In genomic region chr1:88668353-88668752, GRCm38 (mm10) we compare ENCODE assay signal across 10 mouse cellular contexts. TPM values are rescaled to one million over a fixed set of nuclear protein-coding genes. Genes with fewer than 3 reads are reported as not detected.
A peak's percentile ranks its signal among the peaks of the same experiment; 100 is the strongest.
DNase-seq lines count a peak whose midpoint lies in the region; ATAC-seq and TF ChIP-seq lines count a peak whose summit lies in the region.
"Had no signal": no experiment of that assay in that cellular context is flagged by ENCODE, and none has a peak within 500 bp of the region (broad histone marks: within the 10 kb centered on the region; RNA-seq: fewer than 3 reads in every experiment).

No protein-coding gene starts in this region.

- no peak overlapping the region for H3ac ChIP-seq in C2C12 (ENCODE audit: control insufficient read depth, insufficient read length, low read depth)

- H3K4me2 ChIP-seq in forebrain, embryonic 13.5 days: peak overlapping the region; percentile 51
- peak overlapping the region; percentile 43 for H3K4me2 ChIP-seq in midbrain, embryonic 12.5 days (replicated peaks)
- H3K4me2 ChIP-seq in liver, postnatal 0 days (ENCODE audit: low read depth, low read length): no peak overlapping the region
- H3K4me2 ChIP-seq: limb, embryonic 13.5 days had no signal

- in situ Hi-C loops in ES-E14 (cut with MboI; ENCODE audit: low sequenced_read_pairs in 2 of 2, unreplicated experiment in 2 of 2): no loop called here

- peak; percentile 67 for ATAC-seq in forebrain, embryonic 13.5 days
- peak; percentile 62 for ATAC-seq in midbrain, embryonic 12.5 days (ENCODE audit: low FRiP score, low read depth)
- ATAC-seq in activated CD4-positive, CD25-positive, alpha-beta regulatory T cell, adult 4 months: no peak
- ATAC-seq in liver, postnatal 0 days: no peak

- H3K36me3 ChIP-seq in C2C12 (ENCODE audit: control insufficient read depth, insufficient read depth) (no peaks in the 10 kb centered on the region), ES-E14 (ENCODE audit: control insufficient read depth, insufficient read depth, low read length, poor library complexity, severe bottlenecking) (no peaks in the 10 kb centered on the region)
- H3K36me3 ChIP-seq in forebrain, embryonic 13.5 days (ENCODE audit: poor library complexity, severe bottlenecking): no peaks in the 10 kb centered on the region
- H3K36me3 ChIP-seq in midbrain, embryonic 12.5 days: no peaks in the 10 kb centered on the region
- H3K36me3 ChIP-seq in liver, postnatal 0 days (replicated peaks; ENCODE audit: insufficient read depth, low read length): no peaks in the 10 kb centered on the region
- H3K36me3 ChIP-seq: limb, embryonic 13.5 days had no signal

- peak overlapping the region; percentile 7 for H3K27ac ChIP-seq in ES-E14 (ENCODE audit: insufficient read depth, low read depth, low read length, poor library complexity, severe bottlenecking)
- peak overlapping the region; percentile 68 for H3K27ac ChIP-seq in forebrain, embryonic 13.5 days
- H3K27ac ChIP-seq in midbrain, embryonic 12.5 days (replicated peaks): peak overlapping the region; percentile 87
- H3K27ac ChIP-seq in liver, postnatal 0 days (ENCODE audit: low read depth): no peak overlapping the region
- H3K27ac ChIP-seq: limb, embryonic 13.5 days had no signal

- no peak overlapping the region for H3K9ac ChIP-seq in ES-E14 (ENCODE audit: insufficient read depth, low read depth, low read length, poor library complexity, severe bottlenecking)
- no peak overlapping the region for H3K9ac ChIP-seq in forebrain, embryonic 13.5 days
- H3K9ac ChIP-seq in midbrain, embryonic 12.5 days (replicated peaks): no peak overlapping the region
- H3K9ac ChIP-seq in liver, postnatal 0 days (replicated peaks): no peak overlapping the region
- H3K9ac ChIP-seq: limb, embryonic 13.5 days had no signal

- no peaks in the 10 kb centered on the region for H3K79me3 ChIP-seq in C2C12 (ENCODE audit: low read depth)

- no peak overlapping the region for H3K4me3 ChIP-seq in C2C12 (ENCODE audit: insufficient read depth, poor library complexity, severe bottlenecking)
- H3K4me3 ChIP-seq in ES-E14 (ENCODE audit: insufficient read depth in 1 of 2, low read depth in 1 of 2, low read length in 2 of 2, poor library complexity in 1 of 2, severe bottlenecking in 1 of 2): no peak overlapping the region
- H3K4me3 ChIP-seq in forebrain, embryonic 13.5 days: no peak overlapping the region
- no peak overlapping the region for H3K4me3 ChIP-seq in midbrain, embryonic 12.5 days
- no peak overlapping the region for H3K4me3 ChIP-seq in liver, postnatal 0 days (ENCODE audit: low read depth, low read length)
- H3K4me3 ChIP-seq: limb, embryonic 13.5 days had no signal

- no peak for DNase-seq in ES-E14 (ENCODE audit: low read depth, low spot score)
- DNase-seq in urinary bladder, postnatal 4 days (ENCODE audit: low spot score in 2 of 2): no peak
- no peak for DNase-seq in liver, postnatal 0 days
- DNase-seq: lung, postnatal 10 days; thymus, postnatal 25 days had no signal

- no peaks in the 10 kb centered on the region for H3K9me3 ChIP-seq in ES-E14 (ENCODE audit: control insufficient read depth, insufficient read depth, low read depth, low read length)
- no peaks in the 10 kb centered on the region for H3K9me3 ChIP-seq in forebrain, embryonic 13.5 days (replicated peaks)
- no peaks in the 10 kb centered on the region for H3K9me3 ChIP-seq in midbrain, embryonic 12.5 days
- H3K9me3 ChIP-seq in liver, postnatal 0 days (ENCODE audit: low read length): no peaks in the 10 kb centered on the region
- H3K9me3 ChIP-seq: limb, embryonic 13.5 days had no signal

- no peaks in the 10 kb centered on the region for H3K79me2 ChIP-seq in C2C12 (ENCODE audit: control insufficient read depth, insufficient read depth)

- TF ChIP-seq EP300 in liver, postnatal 0 days (IDR thresholded peaks at IDR 0.05; ENCODE audit: low read depth): no peak

- no peak for TF ChIP-seq CTCF in C2C12 (IDR thresholded peaks at IDR 0.05; ENCODE audit: control insufficient read depth, insufficient read depth, insufficient read length)
- no peak for TF ChIP-seq CTCF in liver, postnatal 0 days (IDR thresholded peaks at IDR 0.05; ENCODE audit: low read depth)

- H3K4me1 ChIP-seq in ES-E14 (ENCODE audit: control insufficient read depth in 2 of 2, insufficient read depth in 2 of 2, low read length in 2 of 2, poor library complexity in 1 of 2): peaks cover 2 to 31% of the 10 kb centered on the region in 2 experiments; a peak in 3 of 4 replicates
- H3K4me1 ChIP-seq in forebrain, embryonic 13.5 days: peaks cover 41% of the 10 kb centered on the region
- H3K4me1 ChIP-seq in midbrain, embryonic 12.5 days: peaks cover 44% of the 10 kb centered on the region
- 0 out of 2 replicates have a peak, but pooled peaks cover 3% of the 10 kb centered on the region for H3K4me1 ChIP-seq in liver, postnatal 0 days (ENCODE audit: insufficient read depth)

- 1% methylated on average over 7 of the region's 7 CpGs for WGBS in forebrain, embryonic 13.5 days
- 2% methylated on average over 7 of the region's 7 CpGs for WGBS in midbrain, embryonic 12.5 days
- 41% methylated on average over 7 of the region's 7 CpGs for WGBS in liver, postnatal 0 days (ENCODE audit: insufficient replicate concordance)

- H3K27me3 ChIP-seq in C2C12 (ENCODE audit: control insufficient read depth, insufficient read depth, insufficient read length): no peaks in the 10 kb centered on the region
- H3K27me3 ChIP-seq in forebrain, embryonic 13.5 days: no peaks in the 10 kb centered on the region
- peaks cover 12% of the 10 kb centered on the region; the same call in 1 of the 2 replicates for H3K27me3 ChIP-seq in midbrain, embryonic 12.5 days
- no peaks in the 10 kb centered on the region for H3K27me3 ChIP-seq in liver, postnatal 0 days (ENCODE audit: insufficient read depth, low read length)

TF ChIP-seq in C2C12, 6 proteins besides CTCF, POLR2A, EP300 and RAD21:
- TF ChIP-seq USF1 (IDR thresholded peaks at IDR 0.05; ENCODE audit: low read depth) (no peak), MAX (IDR thresholded peaks at IDR 0.05) (no peak), FOSL1 (IDR thresholded peaks at IDR 0.05; ENCODE audit: insufficient read depth, low read length, poor library complexity, severe bottlenecking) (peak; percentile 31), CEBPB (IDR thresholded peaks at IDR 0.05; ENCODE audit: low read depth) (no peak), MYOD1 (IDR thresholded peaks at IDR 0.05; ENCODE audit: control insufficient read depth, insufficient read length, low read depth) (no peak), MYOG (IDR thresholded peaks at IDR 0.05; ENCODE audit: control insufficient read depth, extremely low read depth, insufficient read length) (no peak)

TF ChIP-seq in ES-E14, 5 proteins besides CTCF, POLR2A, EP300 and RAD21:
- TF ChIP-seq CHD2 (IDR thresholded peaks at IDR 0.05; ENCODE audit: low read depth, low read length) (no peak), ZNF384 (IDR thresholded peaks at IDR 0.05; ENCODE audit: low read depth, low read length) (no peak), ZC3H11A (IDR thresholded peaks at IDR 0.05; ENCODE audit: borderline replicate concordance, low read depth, low read length) (no peak), MAFK (IDR thresholded peaks at IDR 0.05; ENCODE audit: insufficient read depth, low read depth, low read length) (no peak), HCFC1 (IDR thresholded peaks at IDR 0.05; ENCODE audit: borderline replicate concordance, insufficient read depth, low read length) (no peak)

RNA-seq across cellular contexts. Expression of gene Arl4c, which starts 33.7 kb away (rescaled TPM):
- 81.3 TPM for polyA plus RNA-seq in C2C12 (2012; fragmentation: generic; extraction: Trizol)
- 21.1 and 37.7 TPM in 2 replicates for total RNA-seq in ES-E14 (2012; rRNA removed)
- polyA plus RNA-seq in forebrain, embryonic 13.5 days (2015; fragmentation: Nextera tagmentation; extraction: Ambion mirVana): 25.3 and 28.7 TPM in 2 replicates
- 43.5 and 51.0 TPM in 2 replicates for polyA plus RNA-seq in midbrain, embryonic 12.5 days (2016; fragmentation: Nextera tagmentation; extraction: Ambion mirVana)
- 10 to 100 TPM; 17.3 to 19.6 TPM for polyA plus RNA-seq in activated CD4-positive, CD25-positive, alpha-beta regulatory T cell, adult 4 months (2017; shearing (Covaris generic))
- 1.5 and 1.7 TPM in 2 replicates for polyA plus RNA-seq in liver, postnatal 0 days (2015; fragmentation: Nextera tagmentation; extraction: Ambion mirVana)

Comparison
In these comparisons a context has a peak if more than half of its experiments do, and no peak if none do; other contexts are left out.
1. ATAC-seq: peak in forebrain, embryonic 13.5 days (single experiment) and midbrain, embryonic 12.5 days (single experiment); none in activated CD4-positive, CD25-positive, alpha-beta regulatory T cell, adult 4 months (single experiment) and liver, postnatal 0 days (single experiment).